Mouse (Mus musculus) thymus, adult 2 months (tissue): ENCODE results near the gene Adora2a. TPM values are rescaled to one million over a fixed set of nuclear protein-coding genes. Genes with fewer than 3 reads are reported as not detected.

Experiments
- DNase-seq: peaks from one replicate; pipeline ENCODE4 v3.0.0; 2021
- H3K27ac ChIP-seq: fragments of 200-500 bp; 2 replicates; pipeline ENCODE4 v1.5.1; 2012; ENCODE audit warnings: low read length, control low read depth; ENCODE audit not compliant: control insufficient read depth, insufficient read depth
- H3K27me3 ChIP-seq: fragments of 200-500 bp; 2 replicates; pipeline ENCODE4 v1.6.1; 2012; ENCODE audit warnings: mild to moderate bottlenecking, low read length, moderate library complexity, mixed read lengths; ENCODE audit not compliant: control insufficient read depth, insufficient read depth
- H3K36me3 ChIP-seq: fragments of 200-500 bp; 2 replicates; pipeline ENCODE4 v1.6.1; 2012; ENCODE audit warnings: mild to moderate bottlenecking, low read length, moderate library complexity; ENCODE audit not compliant: control insufficient read depth, insufficient read depth
- H3K4me1 ChIP-seq: fragments of 200-500 bp; replicated peaks from 2 replicates; pipeline ENCODE4 v1.6.1; 2012; ENCODE audit warnings: low read length; ENCODE audit not compliant: control insufficient read depth, insufficient read depth
- H3K4me3 ChIP-seq: fragments of 200-500 bp; 2 replicates; pipeline ENCODE4 v1.5.1; 2012; ENCODE audit warnings: mild to moderate bottlenecking, low read length, control low read depth, moderate library complexity; ENCODE audit not compliant: control insufficient read depth, insufficient read depth
- CTCF ChIP-seq: fragments of 200-500 bp; IDR thresholded peaks from 2 replicates; pipeline ENCODE4 v1.5.1; 2012; ENCODE audit warnings: mild to moderate bottlenecking, control low read depth, low read length, moderate library complexity, borderline replicate concordance; ENCODE audit not compliant: control insufficient read depth, poor library complexity, insufficient read depth; ENCODE audit errors: extremely low read depth
- POLR2A ChIP-seq: fragments of 200-500 bp; IDR thresholded peaks from 2 replicates; pipeline ENCODE4 v1.6.1; 2012; ENCODE audit warnings: mild to moderate bottlenecking, low read length, control low read depth, moderate library complexity; ENCODE audit not compliant: control insufficient read depth, poor library complexity, insufficient read depth; ENCODE audit errors: extremely low read depth
- WGBS: fragments of 180-500 bp; shearing (Covaris S2); methylation state at CpG from one replicate; pipeline ENCODE4 v1.1.7; 2018; 5-methylcytosine and 5-hydroxymethylcytosine counted together
- polyA plus RNA-seq: library from polyadenylated mRNA; depleted of rRNA; stranded (reverse); fragments of >200 nt; gene quantifications from 2 replicates; pipeline ENCODE4 v1.2.3, GENCODE M21; 2012

The Adora2a gene
- polyA plus RNA-seq, 1 experiment = 53.4 TPM

- H3K27me3 ChIP-seq = no peaks in the 10 kb centered on the region
- TF ChIP-seq POLR2A = no peak
- no peak for TF ChIP-seq CTCF
- peaks cover 60% of the 10 kb centered on the region for H3K4me1 ChIP-seq
- WGBS = 4% methylated on average over 9 of the region's 9 CpGs
- no peaks in the 10 kb centered on the region for H3K36me3 ChIP-seq
- H3K4me3 ChIP-seq = peak overlapping the region; percentile 63
- peak; percentile 59 for DNase-seq
- no peak overlapping the region for H3K27ac ChIP-seq
Observed at GRCm38 (mm10) chr10:75316472-75316871, 205 bp upstream of the Adora2a start.

GRCm38 (mm10) chr10:75316908-75317761, 458 bp downstream of the Adora2a start:
- Histone ChIP-seq H3K27me3 (no peaks in the 10 kb centered on the region), H3K4me3 (peak overlapping the region; percentile 63), H3K36me3 (no peaks in the 10 kb centered on the region), H3K4me1 (peaks cover 64% of the 10 kb centered on the region), H3K27ac (no peak overlapping the region)
- TF ChIP-seq CTCF (peak; percentile 76; the same call in 1 of the 2 replicates), POLR2A (peak; percentile 36; the same call in 1 of the 2 replicates)
- peak; percentile 87 for DNase-seq
- under 1% methylated on average over 81 of the region's 81 CpGs for WGBS

GRCm38 (mm10) chr10:75318206-75318605, 1.5 kb downstream of the Adora2a start:
- 74% methylated on average over 6 of the region's 6 CpGs for WGBS
- H3K4me1 ChIP-seq = peaks cover 62% of the 10 kb centered on the region
- peak overlapping the region; percentile 63 for H3K4me3 ChIP-seq
- no peak for DNase-seq
- H3K27ac ChIP-seq = no peak overlapping the region; the same call in 1 of the 2 replicates
- H3K36me3 ChIP-seq = no peaks in the 10 kb centered on the region
- no peak for TF ChIP-seq POLR2A
- TF ChIP-seq CTCF = no peak
- no peaks in the 10 kb centered on the region for H3K27me3 ChIP-seq

- 5% methylated on average over 4 of the region's 4 CpGs for WGBS
- TF ChIP-seq CTCF (no peak), POLR2A (no peak)
- peak; percentile 69 for DNase-seq
- peak overlapping the region; percentile 38; the same call in 1 of the 2 replicates for H3K27ac ChIP-seq
- H3K4me1 ChIP-seq = peaks cover 65% of the 10 kb centered on the region
- H3K36me3 ChIP-seq = no peaks in the 10 kb centered on the region
- no peak overlapping the region; the same call in 1 of the 2 replicates for H3K4me3 ChIP-seq
- H3K27me3 ChIP-seq = no peaks in the 10 kb centered on the region
Observed at GRCm38 (mm10) chr10:75320321-75320720, 3.6 kb downstream of the Adora2a start.

- WGBS = 92% methylated on average over 6 of the region's 6 CpGs
- TF ChIP-seq CTCF (no peak), POLR2A (no peak)
- H3K27me3 ChIP-seq = no peaks in the 10 kb centered on the region
- no peak for DNase-seq
- peaks cover 63% of the 10 kb centered on the region for H3K4me1 ChIP-seq
- H3K27ac ChIP-seq = no peak overlapping the region
- H3K4me3 ChIP-seq = no peak overlapping the region
- peaks cover 7% of the 10 kb centered on the region for H3K36me3 ChIP-seq
Observed at GRCm38 (mm10) chr10:75322966-75323365, 6.3 kb downstream of the Adora2a start.

GRCm38 (mm10) chr10:75323986-75324385, 7.3 kb downstream of the Adora2a start:
- Histone ChIP-seq H3K4me3 (no peak overlapping the region), H3K36me3 (peaks cover 9% of the 10 kb centered on the region), H3K27ac (no peak overlapping the region), H3K4me1 (peaks cover 53% of the 10 kb centered on the region), H3K27me3 (no peaks in the 10 kb centered on the region)
- WGBS = 58% methylated on average over 8 of the region's 8 CpGs
- DNase-seq = no peak
- TF ChIP-seq CTCF (no peak), POLR2A (no peak)
